Mouse (Mus musculus) heart, postnatal 4 days (tissue): Measurements from ENCODE around the gene Pnliprp1. TPM values are rescaled to one million over a fixed set of nuclear protein-coding genes. Genes with fewer than 3 reads are reported as not detected.

ENCODE experiments used
- DNase-seq: peaks from one replicate; pipeline ENCODE4 v3.0.0; 2021
- total RNA-seq, 2 experiments: library from RNA; stranded (reverse); gene quantifications; 2 replicates each; pipeline ENCODE4 v1.2.3; 2021

Gene Pnliprp1
- total RNA-seq, 2 experiments from 2014 or later = 0.32 to 1.0 TPM

GRCm38 (mm10) chr19:58781566-58781965 is 52.9 kb downstream of the Pnliprp1 start:
- DNase-seq = no peak

GRCm38 (mm10) chr19:58783938-58784337 is 55.3 kb downstream of the Pnliprp1 start:
- peak; percentile 35 for DNase-seq

- no peak for DNase-seq
These were observed 60.5 kb downstream of the Pnliprp1 start for GRCm38 (mm10) chr19:58789194-58789593.

Other genes starting within 250 kb of the Pnliprp1 start
- gene Ccdc172, start 216.9 kb upstream of the Pnliprp1 start, total RNA-seq = not detected
- gene Pnlip, start 76.4 kb upstream of the Pnliprp1 start, total RNA-seq = not detected
- under 1 TPM in 1 of 2 experiments, not detected in 1; 0.16 TPM for gene Pnliprp2, start 30.8 kb downstream of the Pnliprp1 start, total RNA-seq
- gene 1700019N19Rik, start 65.6 kb downstream of the Pnliprp1 start, total RNA-seq = under 1 TPM in 1 of 2 experiments, not detected in 1; 0.29 TPM
- gene Eno4, start 214.5 kb downstream of the Pnliprp1 start, total RNA-seq = not detected
- 10 to 100 TPM; 27.1 to 31.3 TPM for gene Hspa12a, start 214.8 kb downstream of the Pnliprp1 start, total RNA-seq